Mouse (Mus musculus): Measurements from ENCODE around the gene Zfp335.
"Not testable (repeated sequence)": the region's sequence is repeated elsewhere in the genome, so short reads cannot be mapped to it uniquely, and the experiment has no call there.

Gene Zfp335

GRCm38 (mm10) chr2:164892696-164893216 is 18.8 kb downstream of the Zfp335 start:
- no peak for DNase-seq

- no peak for DNase-seq
These were observed 19.5 kb downstream of the Zfp335 start for GRCm38 (mm10) chr2:164891908-164892695.

DNA sequence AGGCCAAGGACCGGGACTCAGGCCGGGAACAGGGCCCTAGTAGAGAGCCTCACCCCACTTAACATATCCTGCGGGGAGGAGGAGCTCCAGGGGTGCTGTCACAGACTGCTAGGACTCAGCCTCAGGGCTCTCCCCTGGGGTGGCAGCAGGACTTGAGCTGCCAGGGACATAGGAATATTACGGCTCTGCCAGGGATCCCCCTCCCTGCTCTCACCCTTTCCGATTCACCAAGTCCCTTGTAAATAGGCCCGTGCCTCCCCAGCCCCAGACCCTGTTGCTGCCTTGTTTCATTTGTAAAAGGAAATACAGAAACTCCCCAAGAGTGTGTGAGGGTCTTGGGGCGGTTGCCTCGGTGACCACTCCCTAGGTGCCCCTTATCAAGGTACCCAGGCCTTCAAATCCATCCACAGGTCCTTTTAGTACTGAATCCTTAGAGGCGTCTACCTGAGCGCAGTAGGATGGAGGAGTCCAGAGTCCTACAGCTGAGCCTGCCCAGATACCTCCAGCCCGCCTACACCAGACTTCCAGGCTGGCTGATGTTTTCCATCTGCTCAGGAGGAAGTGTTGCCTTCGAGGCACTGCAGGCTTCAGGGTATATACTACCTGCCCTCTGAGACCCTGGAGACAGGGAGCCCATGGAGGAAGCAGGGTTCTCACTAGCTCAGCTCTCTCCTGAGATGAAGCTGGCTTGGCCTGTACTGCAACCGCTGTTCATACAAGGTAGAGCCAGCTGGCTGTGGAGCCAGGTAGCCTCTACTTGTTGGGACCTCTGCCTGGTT is 20.3 kb downstream of the Zfp335 start:
- DNase-seq: no peak

DNA sequence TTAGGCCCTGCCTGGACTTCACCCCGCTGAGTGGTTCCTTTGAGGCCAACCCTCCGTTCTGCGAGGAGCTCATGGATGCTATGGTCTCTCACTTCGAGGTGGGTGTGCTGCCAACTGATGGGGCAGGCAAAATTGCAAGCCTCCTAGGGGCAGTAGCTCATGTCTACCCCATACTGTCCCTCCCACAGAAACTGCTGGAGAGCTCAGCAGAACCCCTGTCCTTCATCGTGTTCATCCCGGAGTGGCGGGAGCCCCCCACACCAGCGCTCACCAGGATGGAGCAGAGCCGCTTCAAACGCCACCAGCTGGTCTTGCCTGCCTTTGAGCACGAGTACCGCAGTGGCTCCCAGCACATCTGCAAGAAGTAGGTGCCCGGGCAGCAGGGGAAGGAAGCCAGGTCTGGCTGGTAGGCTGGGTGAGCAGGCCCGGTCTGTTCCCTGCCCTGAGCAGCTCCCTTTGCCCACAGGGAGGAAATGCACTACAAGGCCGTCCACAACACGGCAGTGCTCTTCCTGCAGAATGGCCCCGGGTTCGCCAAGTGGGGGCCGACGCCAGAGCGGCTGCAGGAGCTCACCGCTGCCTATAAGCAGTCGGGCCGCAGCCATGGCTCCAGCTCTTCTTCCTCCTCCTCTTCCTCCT is 21.0 kb downstream of the Zfp335 start:
- DNase-seq: no peak

DNA sequence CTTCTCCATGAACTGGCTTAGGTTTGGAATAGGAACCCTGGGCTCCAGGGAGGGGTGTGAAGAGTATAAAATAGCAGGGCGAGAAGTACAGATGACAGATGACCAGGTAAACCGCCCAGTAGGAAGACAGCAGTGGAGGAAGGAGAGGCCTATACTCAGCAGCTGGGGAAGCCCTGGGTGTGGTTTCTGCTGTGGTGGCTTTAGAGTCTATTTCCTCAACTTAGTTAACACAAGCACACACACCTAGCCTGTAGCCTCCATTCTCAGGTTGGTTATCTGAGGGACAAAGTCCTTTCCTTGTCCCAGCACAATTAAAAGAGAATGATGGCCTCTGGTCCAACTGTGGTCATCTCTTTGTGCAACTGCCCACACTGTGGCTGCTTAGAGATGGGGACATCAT is 21.6 kb downstream of the Zfp335 start:
- DNase-seq: no peak

DNA sequence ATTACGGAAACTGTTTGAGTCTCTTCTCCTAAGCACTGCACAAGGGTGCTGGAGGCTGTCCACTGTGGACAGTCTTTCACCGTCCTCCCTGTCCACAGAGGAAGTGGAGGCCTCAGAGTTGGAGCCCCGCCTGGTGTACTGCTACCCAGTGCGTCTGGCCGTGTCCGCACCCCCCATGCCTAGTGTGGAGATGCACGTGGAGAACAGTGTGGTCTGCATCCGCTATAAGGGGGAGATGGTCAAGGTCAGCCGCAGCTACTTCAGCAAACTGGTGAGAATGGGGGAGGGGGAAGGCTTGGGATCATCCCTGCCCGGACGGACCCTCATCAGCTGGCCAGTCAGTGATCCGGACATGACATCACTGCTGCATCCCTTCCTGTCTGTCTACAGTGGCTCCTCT is 22.6 kb downstream of the Zfp335 start:
- no peak for DNase-seq

GRCm38 (mm10) chr2:164886617-164887016 is 24.9 kb downstream of the Zfp335 start:
- DNase-seq: no peak

GRCm38 (mm10) chr2:164885788-164886187 is 25.8 kb downstream of the Zfp335 start:
- peak; percentile 49 to 54 for DNase-seq

GRCm38 (mm10) chr2:164882619-164883018 is 28.9 kb downstream of the Zfp335 start:
- DNase-seq: no peak

DNA sequence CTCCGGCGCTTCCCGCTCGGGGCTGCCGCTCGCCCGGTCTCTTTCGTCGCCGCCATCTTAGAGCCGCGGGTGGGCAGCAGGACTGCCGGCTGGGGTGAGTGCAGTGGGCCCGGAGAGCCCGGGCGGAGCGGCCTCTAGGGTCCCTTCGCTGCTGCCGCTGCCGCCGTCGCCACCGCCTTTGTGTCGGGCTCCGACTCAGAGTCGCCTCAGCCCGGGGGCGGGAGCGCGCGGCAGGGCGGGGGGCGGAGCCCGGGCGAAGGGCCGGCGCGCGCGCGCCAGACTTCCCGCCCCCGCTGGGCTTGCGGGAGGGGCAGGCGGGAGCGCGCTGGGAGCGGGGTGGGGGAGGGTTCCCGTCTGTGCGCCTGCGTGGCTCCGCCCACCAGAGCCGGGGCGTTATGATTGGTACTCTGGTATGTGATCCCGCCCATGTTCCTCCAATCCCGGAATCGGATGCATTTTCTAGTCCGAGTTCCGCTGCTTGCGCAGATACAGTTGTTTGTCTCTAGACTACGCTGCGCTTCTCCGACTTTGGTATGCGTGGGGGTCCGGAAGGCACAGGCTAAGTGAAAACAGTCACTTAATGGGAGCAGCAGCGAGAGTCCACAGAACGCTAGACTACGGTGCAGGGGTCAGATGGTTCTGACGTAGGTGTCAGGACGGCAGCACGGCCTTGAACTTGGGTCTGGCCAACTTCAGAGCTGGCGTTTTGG is 31.8 kb downstream of the Zfp335 start:
- DNase-seq: peak; percentile 93 to 95

GRCm38 (mm10) chr2:164879228-164879567 is 32.4 kb downstream of the Zfp335 start, which contains the start of gene Pcif1:
Pcif1 (plus strand) TSS chr2:164879304.
- DNase-seq: peak; percentile 90 to 93

DNA sequence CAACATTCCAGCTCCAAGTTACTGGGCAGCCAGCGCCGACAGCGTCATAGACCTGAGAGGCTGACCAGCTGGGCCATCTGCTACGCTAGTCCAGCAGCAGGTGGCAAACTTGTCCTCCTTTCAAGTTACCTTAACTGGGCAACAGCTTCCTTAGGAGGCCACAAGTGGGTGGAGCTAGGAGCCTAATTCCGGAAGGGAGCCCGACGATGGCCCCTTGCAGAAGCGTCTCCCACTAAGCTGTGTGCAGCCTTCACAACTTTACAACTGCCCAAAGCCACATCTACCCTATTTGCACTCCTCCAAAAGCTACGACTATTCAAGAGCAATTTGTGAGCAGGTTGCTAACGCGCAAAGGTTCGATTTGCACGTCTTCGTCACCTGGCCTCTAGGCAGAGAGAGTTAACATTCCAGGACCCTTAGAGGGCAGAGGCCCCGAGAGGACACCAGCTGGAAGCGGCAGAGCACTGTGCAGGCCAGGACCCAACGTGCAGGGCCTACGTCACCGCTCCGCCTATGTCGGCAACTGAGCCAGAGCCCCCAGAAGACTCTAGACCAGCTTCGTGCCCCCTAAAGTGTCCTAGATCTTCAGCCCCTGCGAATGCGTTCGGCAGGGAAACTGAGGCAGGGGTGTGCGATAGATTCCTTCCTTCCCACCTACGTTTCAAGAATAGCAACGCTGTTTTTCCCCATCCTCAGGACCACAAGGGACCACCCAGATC is 32.9 kb downstream of the Zfp335 start:
- peak; percentile 81 to 86 for DNase-seq

GRCm38 (mm10) chr2:164877376-164878215 is 34.0 kb downstream of the Zfp335 start:
- DNase-seq: not testable (repeated sequence)

GRCm38 (mm10) chr2:164875648-164876047 is 35.9 kb downstream of the Zfp335 start:
- DNase-seq: not testable (repeated sequence)

GRCm38 (mm10) chr2:164874239-164874769 is 37.3 kb downstream of the Zfp335 start:
- DNase-seq: peak; percentile 74 to 83

DNA sequence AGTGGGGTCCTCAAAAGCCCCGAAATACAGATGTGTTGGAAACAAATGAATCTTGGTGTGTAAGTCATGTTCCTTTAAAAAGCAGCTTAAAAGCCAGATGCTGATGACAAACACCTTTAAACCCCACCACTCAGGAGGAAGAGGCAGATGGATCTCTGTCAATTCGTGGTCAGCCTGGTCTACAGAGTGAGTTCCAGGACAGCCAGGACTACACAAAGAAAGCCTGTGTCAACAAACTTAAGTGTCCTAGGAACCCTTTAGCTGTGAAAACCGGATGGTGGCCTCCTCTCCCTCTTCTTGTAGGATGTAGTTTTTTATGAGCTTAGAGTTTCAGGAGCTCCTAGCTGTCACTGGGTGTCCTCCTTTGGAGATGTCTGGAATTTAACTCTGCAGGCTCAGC is 37.9 kb downstream of the Zfp335 start:
- DNase-seq: no peak

- DNase-seq: no peak
These were observed 39.8 kb downstream of the Zfp335 start for GRCm38 (mm10) chr2:164871602-164872303.

DNA sequence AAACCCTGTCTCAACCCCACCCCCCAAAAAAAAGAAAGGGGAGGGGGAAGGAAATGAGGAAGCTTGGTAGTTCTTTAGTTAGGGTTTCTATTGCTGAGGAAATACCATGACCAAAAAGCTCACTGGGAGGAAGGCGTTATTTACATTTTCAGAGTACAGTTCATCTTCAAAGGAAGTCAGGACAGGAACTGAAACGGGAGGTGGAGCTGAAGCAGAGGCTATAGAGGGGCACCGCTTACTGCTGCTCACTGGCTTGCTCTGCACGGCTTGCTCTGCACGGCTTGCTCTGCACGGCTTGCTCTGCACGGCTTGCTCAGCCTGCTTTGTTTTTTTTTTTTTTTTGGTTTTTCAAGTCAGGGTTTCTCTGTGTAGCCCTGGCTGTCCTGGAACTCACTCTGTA is 43.1 kb downstream of the Zfp335 start:
- peak in 1 of 2 experiments; percentile 53 for DNase-seq

DNA sequence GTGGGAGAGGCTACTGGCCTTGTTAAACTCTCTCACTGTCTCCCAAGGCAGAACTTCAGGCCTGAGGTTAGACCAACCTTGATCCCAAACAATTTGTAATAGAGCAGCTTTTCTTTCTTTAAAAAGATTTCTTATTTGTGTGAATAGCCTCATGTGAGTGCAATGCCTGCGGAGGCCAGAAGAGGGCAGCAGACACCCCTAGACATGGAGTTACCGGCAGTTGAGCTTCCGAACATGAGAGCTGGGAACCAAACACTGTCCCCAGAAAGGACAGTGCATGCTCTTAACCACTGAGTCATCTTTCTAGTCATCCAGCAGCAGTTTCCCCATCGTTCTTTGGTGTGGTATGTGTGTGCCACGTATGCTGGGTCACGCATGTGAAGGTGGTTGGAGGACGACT is 44.0 kb downstream of the Zfp335 start:
- DNase-seq: no peak
